Comparison of ENCODE assay signal across 7 mouse cellular contexts in the genomic region with DNA sequence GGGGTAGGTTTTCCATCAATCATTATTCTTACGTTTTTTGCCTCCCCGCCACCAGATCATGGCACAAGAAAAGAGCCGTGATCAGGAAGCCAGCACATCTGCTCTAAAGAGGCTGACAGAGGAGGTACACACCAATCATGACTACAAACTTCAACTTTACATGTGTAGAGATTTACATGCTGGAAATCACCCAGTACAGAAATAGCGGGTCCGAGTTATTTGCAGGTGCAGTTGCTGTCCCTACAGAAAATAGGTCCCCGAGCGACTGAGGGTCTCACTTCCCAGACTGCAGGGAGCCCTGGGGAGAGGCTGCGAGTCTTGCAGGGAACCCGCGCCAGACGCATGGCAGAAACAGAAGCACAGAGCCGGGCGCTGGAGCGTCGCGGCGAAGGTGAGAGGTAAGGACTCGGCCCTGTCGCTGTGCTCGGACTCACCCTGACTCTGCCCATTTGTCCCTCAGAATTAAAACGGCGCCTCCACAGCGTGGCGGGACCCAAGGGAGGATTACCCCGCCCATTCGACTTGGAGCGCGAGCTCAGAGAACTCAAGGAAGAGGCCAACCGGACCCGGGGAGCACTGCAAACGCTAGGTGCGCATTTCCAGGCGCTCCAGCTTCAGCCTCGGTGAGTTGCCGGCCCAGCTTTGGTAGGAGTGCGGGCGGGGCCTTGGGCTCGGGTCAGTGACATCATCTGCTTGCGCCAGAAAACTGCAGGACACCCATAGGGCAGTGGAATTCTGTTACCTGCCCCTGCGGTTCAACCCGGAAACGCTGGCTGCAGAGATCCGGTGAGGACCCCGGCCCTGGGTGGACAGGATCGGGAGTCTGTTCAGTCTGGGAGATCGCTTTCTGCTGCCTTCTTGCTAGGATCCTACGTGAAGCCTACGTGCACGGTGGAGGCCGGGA. TPM values are rescaled to one million over a fixed set of nuclear protein-coding genes. Genes with fewer than 3 reads are reported as not detected.
A peak's percentile ranks its signal among the peaks of the same experiment; 100 is the strongest.
DNase-seq lines count a peak whose midpoint lies in the region; ATAC-seq lines count a peak whose summit lies in the region.

No protein-coding gene starts in this region.

- peak overlapping the region; percentile 53 for H3K4me3 ChIP-seq in embryonic facial prominence, embryonic 12.5 days
- peak overlapping the region; percentile 57 for H3K4me3 ChIP-seq in limb, embryonic 11.5 days (ENCODE audit: low read depth, low read length)
- peak overlapping the region; percentile 58 for H3K4me3 ChIP-seq in midbrain, embryonic 14.5 days (replicated peaks; ENCODE audit: low read depth, low read length)

- peak overlapping the region; percentile 68 for H3K4me2 ChIP-seq in embryonic facial prominence, embryonic 12.5 days (replicated peaks)
- peak overlapping the region; percentile 94 for H3K4me2 ChIP-seq in limb, embryonic 11.5 days (ENCODE audit: low read depth, severe bottlenecking)
- H3K4me2 ChIP-seq in midbrain, embryonic 14.5 days (ENCODE audit: low read length), result peak overlapping the region; percentile 88

- peak overlapping the region; percentile 51 for H3K9ac ChIP-seq in embryonic facial prominence, embryonic 12.5 days
- H3K9ac ChIP-seq in limb, embryonic 11.5 days (ENCODE audit: low read length), result peak overlapping the region; percentile 69
- peak overlapping the region; percentile 75 for H3K9ac ChIP-seq in midbrain, embryonic 14.5 days (replicated peaks; ENCODE audit: low read length)

- H3K27me3 ChIP-seq in embryonic facial prominence, embryonic 12.5 days, result no peaks in the 10 kb centered on the region
- H3K27me3 ChIP-seq in limb, embryonic 11.5 days (ENCODE audit: control insufficient read depth, insufficient read depth, low read length), result no peaks in the 10 kb centered on the region
- no peaks in the 10 kb centered on the region for H3K27me3 ChIP-seq in midbrain, embryonic 14.5 days (ENCODE audit: control insufficient read depth, insufficient read depth, low read length)

- peaks cover 18% of the 10 kb centered on the region; the same call in 1 of the 2 replicates for H3K4me1 ChIP-seq in embryonic facial prominence, embryonic 12.5 days
- peaks cover 4% of the 10 kb centered on the region; the same call in 1 of the 2 replicates for H3K4me1 ChIP-seq in limb, embryonic 11.5 days (ENCODE audit: control insufficient read depth, insufficient read depth, low read length)
- peaks cover 14% of the 10 kb centered on the region for H3K4me1 ChIP-seq in midbrain, embryonic 14.5 days (ENCODE audit: control insufficient read depth, insufficient read depth, low read length)

- 1% methylated on average over 50 of the region's 50 CpGs for WGBS in embryonic facial prominence, embryonic 12.5 days
- under 1% methylated on average over 50 of the region's 50 CpGs for WGBS in limb, embryonic 11.5 days
- WGBS in midbrain, embryonic 14.5 days, result under 1% methylated on average over 50 of the region's 50 CpGs

- DNase-seq in adrenal gland, postnatal 25 days, result peak; percentile 89
- DNase-seq in heart, adult 11 months, result peak; percentile 99
- peak; percentile 93 for DNase-seq in kidney, adult 18-20 months
- peak; percentile 93 for DNase-seq in limb, embryonic 11.5 days (ENCODE audit: low spot score)
- peak; percentile 94 for DNase-seq in midbrain, embryonic 14.5 days
- DNase-seq in spleen, adult 18-20 months, result peak; percentile 75 to 80

- H3K36me3 ChIP-seq in embryonic facial prominence, embryonic 12.5 days, result peaks cover 39% of the 10 kb centered on the region
- peaks cover 21% of the 10 kb centered on the region for H3K36me3 ChIP-seq in limb, embryonic 11.5 days (ENCODE audit: control insufficient read depth, insufficient read depth, low read length)
- H3K36me3 ChIP-seq in midbrain, embryonic 14.5 days (ENCODE audit: control insufficient read depth, insufficient read depth, low read length), result peaks cover 50% of the 10 kb centered on the region

- peak overlapping the region; percentile 65 for H3K27ac ChIP-seq in embryonic facial prominence, embryonic 12.5 days
- peak overlapping the region; percentile 52; the same call in 1 of the 2 replicates for H3K27ac ChIP-seq in limb, embryonic 11.5 days (replicated peaks; ENCODE audit: low read depth, low read length)
- H3K27ac ChIP-seq in midbrain, embryonic 14.5 days (replicated peaks; ENCODE audit: low read depth, low read length), result peak overlapping the region; percentile 69

- ATAC-seq in embryonic facial prominence, embryonic 12.5 days (ENCODE audit: insufficient number of reproducible peaks, insufficient read depth, low FRiP score, low TSS enrichment), result peak; percentile 90
- peak; percentile 89 for ATAC-seq in limb, embryonic 11.5 days (ENCODE audit: insufficient number of reproducible peaks, low FRiP score, low TSS enrichment, low read depth)
- ATAC-seq in midbrain, embryonic 14.5 days (ENCODE audit: low FRiP score, low TSS enrichment), result peak; percentile 93

- no peaks in the 10 kb centered on the region for H3K9me3 ChIP-seq in embryonic facial prominence, embryonic 12.5 days
- H3K9me3 ChIP-seq in limb, embryonic 11.5 days (ENCODE audit: control insufficient read depth, low read length), result no peaks in the 10 kb centered on the region
- no peaks in the 10 kb centered on the region for H3K9me3 ChIP-seq in midbrain, embryonic 14.5 days (ENCODE audit: control insufficient read depth, low read length)

RNA-seq across cellular contexts. Expression of gene Ccdc17, which starts 0.8 kb away (rescaled TPM):
- total RNA-seq in adrenal gland, postnatal 25 days (2021), result 12.1 and 19.5 TPM in 2 replicates
- 2.5 and 3.1 TPM in 2 replicates for polyA plus RNA-seq in embryonic facial prominence, embryonic 12.5 days (2016; fragmentation: Nextera tagmentation; extraction: Ambion mirVana)
- 1.3 and 1.6 TPM in 2 replicates for polyA plus RNA-seq in limb, embryonic 11.5 days (2014; fragmentation: Nextera tagmentation; extraction: Ambion mirVana)
- polyA plus RNA-seq in midbrain, embryonic 14.5 days (2014; fragmentation: Nextera tagmentation; extraction: Ambion mirVana), result 5.4 and 5.9 TPM in 2 replicates

RNA-seq across cellular contexts. Expression of gene Nasp, which starts 30.5 kb away (rescaled TPM):
- 30.9 and 37.1 TPM in 2 replicates for total RNA-seq in adrenal gland, postnatal 25 days (2021)
- polyA plus RNA-seq in embryonic facial prominence, embryonic 12.5 days (2016; fragmentation: Nextera tagmentation; extraction: Ambion mirVana), result 246 and 256 TPM in 2 replicates
- polyA plus RNA-seq in limb, embryonic 11.5 days (2014; fragmentation: Nextera tagmentation; extraction: Ambion mirVana), result 402 and 418 TPM in 2 replicates
- 94.4 and 110 TPM in 2 replicates for polyA plus RNA-seq in midbrain, embryonic 14.5 days (2014; fragmentation: Nextera tagmentation; extraction: Ambion mirVana)

RNA-seq across cellular contexts. Expression of gene Gpbp1l1, which starts 39.8 kb away (rescaled TPM):
- 96.5 and 97.4 TPM in 2 replicates for total RNA-seq in adrenal gland, postnatal 25 days (2021)
- 34.4 and 35.1 TPM in 2 replicates for polyA plus RNA-seq in embryonic facial prominence, embryonic 12.5 days (2016; fragmentation: Nextera tagmentation; extraction: Ambion mirVana)
- 50.0 and 50.3 TPM in 2 replicates for polyA plus RNA-seq in limb, embryonic 11.5 days (2014; fragmentation: Nextera tagmentation; extraction: Ambion mirVana)
- polyA plus RNA-seq in midbrain, embryonic 14.5 days (2014; fragmentation: Nextera tagmentation; extraction: Ambion mirVana), result 18.8 and 27.6 TPM in 2 replicates

RNA-seq across cellular contexts. Expression of gene Tmem69, which starts 41.5 kb away (rescaled TPM):
- total RNA-seq in adrenal gland, postnatal 25 days (2021), result 20.7 and 26.7 TPM in 2 replicates
- polyA plus RNA-seq in embryonic facial prominence, embryonic 12.5 days (2016; fragmentation: Nextera tagmentation; extraction: Ambion mirVana), result 21.5 and 21.6 TPM in 2 replicates
- 26.6 and 28.2 TPM in 2 replicates for polyA plus RNA-seq in limb, embryonic 11.5 days (2014; fragmentation: Nextera tagmentation; extraction: Ambion mirVana)
- 27.1 and 33.3 TPM in 2 replicates for polyA plus RNA-seq in midbrain, embryonic 14.5 days (2014; fragmentation: Nextera tagmentation; extraction: Ambion mirVana)

RNA-seq across cellular contexts. Expression of gene Akr1a1, which starts 54.2 kb away (rescaled TPM):
- total RNA-seq in adrenal gland, postnatal 25 days (2021), result 817 and 927 TPM in 2 replicates
- polyA plus RNA-seq in embryonic facial prominence, embryonic 12.5 days (2016; fragmentation: Nextera tagmentation; extraction: Ambion mirVana), result 689 and 706 TPM in 2 replicates
- polyA plus RNA-seq in limb, embryonic 11.5 days (2014; fragmentation: Nextera tagmentation; extraction: Ambion mirVana), result 677 and 736 TPM in 2 replicates
- 638 and 660 TPM in 2 replicates for polyA plus RNA-seq in midbrain, embryonic 14.5 days (2014; fragmentation: Nextera tagmentation; extraction: Ambion mirVana)

Comparison
In these comparisons a context has a peak if more than half of its experiments do, and no peak if none do; other contexts are left out.
1. Peak in every context shown above with its lines: DNase-seq, ATAC-seq, H3K4me3 ChIP-seq and H3K27ac ChIP-seq.